Mouse (Mus musculus) myocyte (in vitro differentiated cells): Measurements from ENCODE around the gene Zfp668. TPM values are rescaled to one million over a fixed set of nuclear protein-coding genes. Genes with fewer than 3 reads are reported as not detected.

Source experiments
- H3K27me3 ChIP-seq: one replicate; pipeline ENCODE4 v1.6.1; 2011; ENCODE audit not compliant: control insufficient read depth, insufficient read depth, insufficient read length
- H3K36me3 ChIP-seq: one replicate; pipeline ENCODE4 v1.6.1; 2011; ENCODE audit not compliant: control insufficient read depth, insufficient read depth
- H3K4me2 ChIP-seq: one replicate; pipeline ENCODE4 v1.6.1; 2011; ENCODE audit warnings: low read depth, control low read depth
- H3K4me3 ChIP-seq: one replicate; pipeline ENCODE4 v1.5.1; 2011; ENCODE audit warnings: mild to moderate bottlenecking, control low read depth, moderate library complexity
- H3K79me2 ChIP-seq: one replicate; pipeline ENCODE4 v1.6.1; 2011; ENCODE audit not compliant: control insufficient read depth, insufficient read depth
- H3ac ChIP-seq: one replicate; pipeline ENCODE4 v1.6.1; 2011; ENCODE audit not compliant: control insufficient read depth, insufficient read length
- CEBPB ChIP-seq: IDR thresholded peaks from 2 replicates; pipeline ENCODE4 v1.6.1; 2011; ENCODE audit warnings: mild to moderate bottlenecking, moderate library complexity; ENCODE audit not compliant: poor library complexity, insufficient read depth, severe bottlenecking
- E2F4 ChIP-seq: IDR thresholded peaks from one replicate; pipeline ENCODE4 v1.6.1; 2011; ENCODE audit warnings: mild to moderate bottlenecking, control low read depth, moderate library complexity; ENCODE audit not compliant: insufficient read depth
- MAX ChIP-seq: IDR thresholded peaks from one replicate; pipeline ENCODE4 v1.6.1; 2011; ENCODE audit warnings: low read depth, mild to moderate bottlenecking, control low read depth
- MYOD1 ChIP-seq, 3 experiments: IDR thresholded peaks; one replicate each; pipeline ENCODE4 v1.6.1; 2011; ENCODE audit warnings: control low read depth in 2 of 3, low read depth in 2 of 3, mild to moderate bottlenecking in 2 of 3, moderate library complexity in 1 of 3; ENCODE audit not compliant: insufficient read length in 2 of 3, control insufficient read depth in 1 of 3
- MYOG ChIP-seq, 3 experiments: IDR thresholded peaks; one replicate each; pipeline ENCODE4 v1.6.1; 2011; ENCODE audit warnings: control low read depth in 2 of 3, low read depth in 2 of 3, mild to moderate bottlenecking in 2 of 3; ENCODE audit not compliant: insufficient read length in 2 of 3, control insufficient read depth in 1 of 3, insufficient read depth in 1 of 3
- POLR2A ChIP-seq: IDR thresholded peaks from one replicate; pipeline ENCODE4 v1.6.1; 2011; ENCODE audit warnings: low read depth, mild to moderate bottlenecking, control low read depth, moderate library complexity; ENCODE audit not compliant: insufficient read length
- POLR2AphosphoS2 ChIP-seq: IDR thresholded peaks from one replicate; pipeline ENCODE4 v1.6.1; 2011; ENCODE audit warnings: low read depth, control low read depth; ENCODE audit not compliant: insufficient read length
- REST ChIP-seq: IDR thresholded peaks from one replicate; pipeline ENCODE4 v1.6.1; 2011; ENCODE audit warnings: mild to moderate bottlenecking, control low read depth, moderate library complexity; ENCODE audit not compliant: insufficient read depth, insufficient read length
- SRF ChIP-seq: IDR thresholded peaks from one replicate; pipeline ENCODE4 v1.6.1; 2011; ENCODE audit warnings: low read depth; ENCODE audit not compliant: control insufficient read depth, insufficient read length
- TCF12 ChIP-seq: IDR thresholded peaks from one replicate; pipeline ENCODE4 v1.6.1; 2011; ENCODE audit warnings: mild to moderate bottlenecking, control low read depth; ENCODE audit not compliant: poor library complexity, insufficient read depth, severe bottlenecking
- TCF3 ChIP-seq: IDR thresholded peaks from one replicate; pipeline ENCODE4 v1.6.1; 2011; ENCODE audit warnings: low read depth, control low read depth; ENCODE audit not compliant: insufficient read length
- USF1 ChIP-seq: IDR thresholded peaks from one replicate; pipeline ENCODE4 v1.6.1; 2011; ENCODE audit warnings: low read depth, mild to moderate bottlenecking, control low read depth, moderate library complexity
- polyA plus RNA-seq: library from polyadenylated mRNA; unstranded; fragments of >200 nt; fragmentation: generic; extraction: Trizol; gene quantifications from one replicate; pipeline ENCODE4 v1.2.1, GENCODE M21; 2012; ENCODE audit warnings: missing spikeins

Gene Zfp668
- polyA plus RNA-seq, 1 experiment, result 7.9 TPM

DNA sequence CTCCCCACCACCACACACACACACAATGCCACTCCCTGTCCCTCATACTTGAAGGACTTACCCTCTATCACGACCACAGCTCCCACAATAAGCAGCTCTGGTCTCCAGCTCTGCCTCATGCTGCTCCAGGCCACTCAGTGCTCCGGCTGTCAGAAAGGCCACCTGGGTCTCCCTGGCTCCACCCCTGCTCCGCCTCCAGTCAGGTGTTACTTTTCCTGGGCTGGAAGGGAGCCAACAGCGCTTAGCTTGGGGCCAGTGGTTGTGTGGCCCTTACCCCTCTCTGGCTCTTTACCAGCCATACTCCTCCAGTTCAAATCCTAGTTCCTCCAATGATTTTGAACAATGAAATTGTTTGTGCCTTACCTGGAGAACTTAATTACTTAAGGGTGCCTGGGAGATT is 14.2 kb upstream of the Zfp668 start, which contains the start of gene Prss53:
Gene Prss53 (minus strand): TSS at position 173 of the 400 bp plus-strand sequence.
- H3K4me2 ChIP-seq, result no peak within 1 kb of the TSS
- no peak within 1 kb of the TSS for H3K4me3 ChIP-seq
- H3K79me2 ChIP-seq, result peaks cover 8% of the 10 kb centered on the region
- no peak for TF ChIP-seq MAX
- TF ChIP-seq TCF3, result no peak
- no peak for TF ChIP-seq E2F4
- TF ChIP-seq MYOD1 (IDR thresholded peaks at IDR 0.05; ENCODE audit: control insufficient read depth in 1 of 3, insufficient read length in 2 of 3, low read depth in 2 of 3), result no peak
- no peak for TF ChIP-seq USF1
- TF ChIP-seq CEBPB, result no peak
- TF ChIP-seq SRF, result no peak
- TF ChIP-seq TCF12, result no peak
- TF ChIP-seq MYOG (IDR thresholded peaks at IDR 0.05; ENCODE audit: control insufficient read depth in 1 of 3, insufficient read depth in 1 of 3, insufficient read length in 2 of 3, low read depth in 2 of 3), result no peak
- TF ChIP-seq POLR2A, result no peak
- no peak for TF ChIP-seq REST
- no peak for TF ChIP-seq POLR2AphosphoS2
- peaks cover 9% of the 10 kb centered on the region for H3K36me3 ChIP-seq
- H3ac ChIP-seq, result no peak within 1 kb of the TSS
- H3K27me3 ChIP-seq, result no peaks in the 10 kb centered on the region

GRCm38 (mm10) chr7:127888821-127889220 is 12.2 kb upstream of the Zfp668 start:
- TF ChIP-seq POLR2AphosphoS2 (no peak), SRF (no peak), USF1 (no peak), MAX (no peak), MYOG (IDR thresholded peaks at IDR 0.05; ENCODE audit: control insufficient read depth in 1 of 3, insufficient read depth in 1 of 3, insufficient read length in 2 of 3, low read depth in 2 of 3) (no peak), CEBPB (no peak), E2F4 (no peak), POLR2A (no peak), REST (no peak)

GRCm38 (mm10) chr7:127887781-127888180 is 11.2 kb upstream of the Zfp668 start:
- Histone ChIP-seq H3K36me3 (peaks cover 17% of the 10 kb centered on the region), H3K4me2 (no peak overlapping the region), H3K27me3 (no peaks in the 10 kb centered on the region), H3ac (no peak overlapping the region), H3K4me3 (no peak overlapping the region), H3K79me2 (peaks cover 22% of the 10 kb centered on the region)
- TF ChIP-seq TCF12, result no peak
- TF ChIP-seq USF1, result no peak
- TF ChIP-seq E2F4, result no peak
- TF ChIP-seq SRF, result no peak
- TF ChIP-seq MYOD1 (IDR thresholded peaks at IDR 0.05; ENCODE audit: control insufficient read depth in 1 of 3, insufficient read length in 2 of 3, low read depth in 2 of 3), result no peak
- TF ChIP-seq POLR2AphosphoS2, result no peak
- no peak for TF ChIP-seq CEBPB
- TF ChIP-seq POLR2A, result no peak
- no peak for TF ChIP-seq TCF3
- no peak for TF ChIP-seq REST
- no peak for TF ChIP-seq MAX
- TF ChIP-seq MYOG (IDR thresholded peaks at IDR 0.05; ENCODE audit: control insufficient read depth in 1 of 3, insufficient read depth in 1 of 3, insufficient read length in 2 of 3, low read depth in 2 of 3), result no peak

More at GRCm38 (mm10) chr7:127888821-127889220, 12.2 kb upstream of the Zfp668 start:
- peaks cover 17% of the 10 kb centered on the region for H3K36me3 ChIP-seq
- peaks cover 12% of the 10 kb centered on the region for H3K79me2 ChIP-seq
- no peak overlapping the region for H3ac ChIP-seq
- no peaks in the 10 kb centered on the region for H3K27me3 ChIP-seq
- no peak overlapping the region for H3K4me2 ChIP-seq
- H3K4me3 ChIP-seq, result no peak overlapping the region

DNA sequence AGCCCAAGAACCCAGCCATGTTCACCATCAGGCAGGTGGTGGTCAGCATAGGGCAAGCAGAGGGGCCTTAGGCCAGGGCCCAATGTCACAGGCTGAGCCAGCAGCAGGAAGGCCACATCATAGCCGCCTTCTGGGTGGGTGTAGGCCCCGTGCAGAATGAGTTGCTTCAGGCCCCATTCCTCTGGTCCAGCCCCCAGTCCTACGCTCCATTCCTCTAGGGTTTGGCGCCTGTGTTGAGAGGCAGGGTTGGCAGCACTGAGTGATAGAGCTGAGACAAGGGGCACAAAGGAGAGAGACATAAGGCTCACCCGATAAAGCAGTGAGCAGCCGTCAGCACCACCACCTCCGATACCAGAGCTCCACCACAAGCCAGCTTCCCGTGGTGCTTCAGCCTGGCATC is 10.6 kb upstream of the Zfp668 start:
- TF ChIP-seq SRF (no peak), POLR2AphosphoS2 (no peak), MYOD1 (IDR thresholded peaks at IDR 0.05; ENCODE audit: control insufficient read depth in 1 of 3, insufficient read length in 2 of 3, low read depth in 2 of 3) (no peak), POLR2A (no peak), CEBPB (no peak), TCF3 (no peak), MYOG (IDR thresholded peaks at IDR 0.05; ENCODE audit: control insufficient read depth in 1 of 3, insufficient read depth in 1 of 3, insufficient read length in 2 of 3, low read depth in 2 of 3) (no peak), MAX (no peak), USF1 (no peak), E2F4 (no peak), REST (no peak), TCF12 (no peak)
- no peaks in the 10 kb centered on the region for H3K27me3 ChIP-seq
- peaks cover 28% of the 10 kb centered on the region for H3K79me2 ChIP-seq
- H3K36me3 ChIP-seq, result peaks cover 17% of the 10 kb centered on the region
- no peak overlapping the region for H3K4me2 ChIP-seq
- no peak overlapping the region for H3ac ChIP-seq
- H3K4me3 ChIP-seq, result no peak overlapping the region
